Mouse (Mus musculus): ENCODE measurements at regions not wholly inside any gene's neighbourhood (a gene's known extent, or its start where the extent isn't known, plus 50 kb on each side); places are given as distances from the start of the nearest gene placed in this dataset.

DNA sequence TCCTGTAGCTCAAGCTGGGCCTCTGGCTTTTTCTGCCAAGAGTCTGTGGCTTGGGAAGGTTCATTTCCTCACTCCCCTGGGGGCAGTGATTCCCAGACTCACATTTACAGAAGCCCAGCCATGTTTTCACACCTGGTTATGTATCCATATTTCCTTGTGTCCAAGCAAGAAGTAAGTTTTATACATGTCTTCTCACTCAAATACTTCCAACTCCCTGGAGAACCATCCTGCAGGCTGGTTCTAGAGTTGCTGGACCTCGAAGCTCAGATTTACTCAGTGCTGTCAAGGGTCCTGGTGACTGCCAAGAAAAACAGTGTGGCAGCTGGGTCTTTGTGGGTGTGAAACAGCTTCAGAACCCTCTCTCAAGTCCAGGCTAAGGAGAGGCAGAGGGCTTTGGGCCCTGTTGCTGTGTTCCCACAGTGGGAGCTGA is 537.6 kb upstream of the Nrp1 start:
- TF ChIP-seq CTCF (IDR thresholded peaks at IDR 0.05; ENCODE audit: borderline replicate concordance, insufficient read depth, low read length) (no peak), POLR2A (IDR thresholded peaks at IDR 0.05; ENCODE audit: low read depth, low read length) (no peak)
